Mouse (Mus musculus) frontal cortex, postnatal 36 days (tissue): ENCODE measurements around the gene Lce1i.
"Not testable (repeated sequence)": the region's sequence is repeated elsewhere in the genome, so short reads cannot be mapped to it uniquely, and the experiment has no call there.

Experiments used
- DNase-seq, 2 experiments: peaks; one replicate each; pipeline ENCODE4 v3.0.0; 2022; ENCODE audit warnings: low spot score in 2 of 2

The Lce1i gene

DNA sequence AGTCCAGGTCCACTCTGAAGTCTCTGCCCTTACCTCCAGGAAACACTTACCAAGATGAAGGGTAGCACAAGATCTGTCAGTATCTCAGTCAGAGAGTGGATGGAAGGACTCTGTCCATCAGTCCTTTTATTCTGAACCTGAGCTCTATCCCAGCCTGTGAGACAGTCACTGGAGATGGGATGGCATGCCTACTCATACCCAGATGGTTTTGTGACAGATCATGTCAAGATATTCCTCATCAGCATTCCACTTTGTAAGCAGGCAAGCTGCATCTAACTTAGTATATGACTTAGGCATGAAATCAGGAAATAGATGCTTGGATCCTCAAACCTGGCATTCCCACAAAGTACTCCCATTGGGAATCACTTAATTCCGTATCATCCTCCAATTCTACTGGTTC lies at the start of gene Lce1i:
TSS of gene Lce1i (minus strand) at position 101 of the 400 bp plus-strand sequence.
- no peak for DNase-seq

DNA sequence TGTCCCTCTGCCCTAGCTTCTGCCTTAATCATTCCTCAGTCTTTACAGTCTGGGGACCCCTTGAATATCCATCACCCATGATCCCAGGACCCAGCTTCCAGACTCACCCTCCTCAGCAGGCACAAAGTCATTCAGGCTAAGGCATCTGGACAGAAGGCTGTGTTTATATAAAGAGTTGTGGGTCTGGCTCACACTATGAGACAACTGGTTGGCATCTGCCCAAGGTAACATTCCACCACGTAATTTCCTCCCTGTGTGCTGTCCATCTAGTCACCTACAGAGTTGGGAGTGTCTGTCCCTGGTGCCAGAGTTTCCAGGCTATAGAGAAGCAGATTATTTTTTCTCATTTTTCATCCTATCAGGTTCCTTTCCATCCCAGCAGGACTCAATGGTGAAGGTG lies 48.4 kb upstream of the Lce1i start, which contains the start of gene Kprp:
TSS of gene Kprp (minus strand) at position 140 of the 400 bp plus-strand sequence.
- no peak for DNase-seq

GRCm38 (mm10) chr3:92825808-92826207 lies 47.1 kb upstream of the Lce1i start:
- DNase-seq: peak in 1 of 2 experiments; percentile 1

DNA sequence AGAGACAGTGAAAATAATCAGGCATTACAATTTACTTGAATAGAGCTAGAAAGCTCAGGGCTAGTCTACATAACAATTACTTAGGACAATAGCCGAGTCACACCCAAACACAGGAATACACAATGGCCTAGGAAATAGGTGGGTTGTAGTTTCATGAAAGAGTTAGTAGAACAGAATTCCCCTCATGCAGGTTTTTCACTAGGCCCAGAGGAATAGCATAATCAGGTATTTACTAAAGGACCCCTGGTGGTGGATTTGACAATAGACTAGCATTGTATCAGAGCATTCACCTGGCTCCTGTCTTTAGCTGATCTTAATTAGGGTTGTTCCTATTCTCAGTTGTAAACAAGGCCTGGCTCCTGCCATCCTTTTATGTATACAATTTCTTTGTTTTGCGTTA lies 37.3 kb upstream of the Lce1i start:
- DNase-seq: not testable (repeated sequence)

DNA sequence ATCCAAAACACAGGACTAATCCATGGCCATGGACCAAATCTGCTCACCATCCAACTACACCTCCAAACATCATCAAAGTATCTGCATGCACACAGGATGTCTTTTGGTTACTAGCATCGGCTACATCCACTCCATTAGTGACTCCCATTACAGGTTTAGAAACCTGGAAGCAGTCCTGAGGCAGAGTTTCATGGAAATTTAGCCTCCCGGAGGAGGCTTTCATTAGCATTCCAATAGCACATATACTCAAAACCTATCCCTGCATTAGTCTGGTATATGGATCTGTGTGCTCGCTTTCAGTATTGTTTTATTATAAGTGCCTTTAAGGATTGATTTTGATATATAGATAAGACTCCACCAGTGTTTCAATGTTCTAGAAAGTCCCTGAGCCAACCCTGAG lies 36.9 kb upstream of the Lce1i start:
- no peak for DNase-seq

DNA sequence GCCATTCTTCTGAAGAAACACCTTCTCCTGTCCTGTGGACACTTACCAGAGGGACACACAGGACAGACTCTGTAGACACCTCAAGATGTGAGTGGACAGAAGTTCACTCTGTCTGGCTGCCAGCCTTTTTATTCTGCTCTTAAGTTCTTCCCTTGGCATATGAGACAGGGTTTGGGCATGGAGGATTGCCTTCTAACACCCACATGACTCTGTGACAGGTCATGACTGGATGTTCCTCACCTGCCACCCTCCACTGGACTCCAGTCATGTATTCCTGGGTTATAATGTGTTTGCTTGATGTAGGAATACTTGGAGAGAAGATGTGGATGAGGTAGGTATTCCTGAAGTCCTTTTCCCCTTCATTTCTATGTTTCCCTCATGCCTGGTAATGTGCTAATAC lies 29.1 kb upstream of the Lce1i start, which contains the start of gene Lce1k:
TSS of gene Lce1k (minus strand) at position 101 of the 400 bp plus-strand sequence.
- no peak for DNase-seq

- no peak for DNase-seq
Observed at GRCm38 (mm10) chr3:92790414-92790813, 11.7 kb upstream of the Lce1i start, which contains the start of gene Lce1j. Gene Lce1j, minus strand, starts transcription at chr3:92790514.

DNA sequence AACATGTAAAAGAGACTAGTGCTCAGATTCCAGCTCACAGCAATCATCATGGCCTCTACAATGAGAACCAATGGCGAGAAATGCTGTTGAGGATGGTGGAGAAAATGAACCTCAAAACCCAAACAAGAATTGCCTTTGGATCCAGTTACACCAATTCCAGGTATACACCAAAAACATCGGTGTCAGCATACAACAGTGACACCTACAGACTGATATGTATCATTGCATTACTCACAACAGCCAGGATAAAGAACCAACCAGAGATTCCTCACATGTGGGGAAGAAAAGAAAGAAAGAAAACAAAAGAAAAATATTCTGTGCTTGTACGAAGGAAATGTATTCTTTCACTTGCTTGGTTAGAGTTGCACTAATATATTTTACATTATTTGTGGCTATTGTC lies 7.1 kb downstream of the Lce1i start:
- DNase-seq: no peak

- DNase-seq: no peak
Observed at GRCm38 (mm10) chr3:92764965-92765364, 13.7 kb downstream of the Lce1i start, which contains the start of gene Lce1h. Gene Lce1h, minus strand, starts transcription at chr3:92765065.

DNA sequence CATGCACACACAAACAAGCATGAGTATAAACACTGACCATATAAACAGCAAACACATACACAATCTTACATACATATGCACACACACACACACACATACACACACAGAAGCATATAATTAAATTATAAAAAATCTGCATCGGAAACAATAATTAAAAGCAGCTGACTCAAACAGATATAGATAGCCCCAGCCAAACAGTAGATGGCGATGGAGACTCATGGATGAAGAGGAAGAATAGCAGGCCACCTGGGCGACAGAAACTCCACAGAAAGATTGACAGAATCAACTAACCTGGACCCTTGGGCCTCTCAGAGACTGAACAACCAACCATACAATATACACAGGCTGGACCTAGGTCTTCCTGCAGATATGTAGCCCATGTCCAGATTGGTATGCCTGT lies 25.5 kb downstream of the Lce1i start:
- DNase-seq: no peak

DNA sequence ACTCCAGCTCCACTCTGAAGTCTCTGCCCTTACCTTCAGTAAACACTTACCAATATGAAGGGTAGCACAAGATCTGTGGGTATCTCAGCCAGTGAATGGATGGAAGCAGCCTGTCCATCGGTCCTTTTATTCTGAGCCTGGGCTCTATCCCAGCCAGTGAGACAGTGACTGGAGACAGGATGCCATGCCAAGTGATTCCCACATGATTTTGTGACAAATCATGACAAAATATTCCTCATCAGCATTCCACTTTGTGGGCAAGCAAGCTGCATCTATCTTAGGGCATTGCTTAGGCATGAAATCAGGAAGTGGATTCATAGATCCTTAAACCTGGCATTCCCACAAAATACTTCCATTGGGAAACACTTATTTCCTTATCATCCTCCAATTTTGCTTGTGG lies 26.5 kb downstream of the Lce1i start, which contains the start of gene Lce1g:
TSS of gene Lce1g (minus strand) at position 101 of the 400 bp plus-strand sequence.
- no peak for DNase-seq

GRCm38 (mm10) chr3:92738996-92739395 lies 39.7 kb downstream of the Lce1i start, which contains the start of gene Gm38119:
Gene Gm38119, minus strand, starts transcription at chr3:92739096.
- no peak for DNase-seq
